Mouse (Mus musculus) bone marrow, adult 2 months (tissue): ENCODE data around the gene Capn1.

Experiments
- CTCF ChIP-seq: fragments of 200-500 bp; IDR thresholded peaks from 2 replicates; pipeline ENCODE4 v1.5.1; 2011; ENCODE audit warnings: low read length, control low read depth; ENCODE audit not compliant: control insufficient read depth, insufficient read depth
- POLR2A ChIP-seq: fragments of 200-500 bp; IDR thresholded peaks from 2 replicates; pipeline ENCODE4 v1.6.1; 2011; ENCODE audit warnings: low read depth, mild to moderate bottlenecking, control low read depth, low read length, borderline replicate concordance; ENCODE audit not compliant: control insufficient read depth

GRCm38 (mm10) chr19:5990033-5990432, 25.7 kb downstream of the Capn1 start:
- TF ChIP-seq CTCF (no peak), POLR2A (no peak)
